Mouse (Mus musculus) T-cell, adult 66 days (primary cell): ENCODE measurements around the gene Mzf1. TPM values are rescaled to one million over a fixed set of nuclear protein-coding genes. Genes with fewer than 3 reads are reported as not detected.

Source experiments
- total RNA-seq, 2 experiments: library from RNA; stranded (reverse); gene quantifications; 3 replicates in 1 of 2; 4 replicates in 1 of 2; pipeline ENCODE4 v1.2.4; 2023

The Mzf1 gene
- under 1 TPM; 0.36 to 0.52 TPM for total RNA-seq

DNA sequence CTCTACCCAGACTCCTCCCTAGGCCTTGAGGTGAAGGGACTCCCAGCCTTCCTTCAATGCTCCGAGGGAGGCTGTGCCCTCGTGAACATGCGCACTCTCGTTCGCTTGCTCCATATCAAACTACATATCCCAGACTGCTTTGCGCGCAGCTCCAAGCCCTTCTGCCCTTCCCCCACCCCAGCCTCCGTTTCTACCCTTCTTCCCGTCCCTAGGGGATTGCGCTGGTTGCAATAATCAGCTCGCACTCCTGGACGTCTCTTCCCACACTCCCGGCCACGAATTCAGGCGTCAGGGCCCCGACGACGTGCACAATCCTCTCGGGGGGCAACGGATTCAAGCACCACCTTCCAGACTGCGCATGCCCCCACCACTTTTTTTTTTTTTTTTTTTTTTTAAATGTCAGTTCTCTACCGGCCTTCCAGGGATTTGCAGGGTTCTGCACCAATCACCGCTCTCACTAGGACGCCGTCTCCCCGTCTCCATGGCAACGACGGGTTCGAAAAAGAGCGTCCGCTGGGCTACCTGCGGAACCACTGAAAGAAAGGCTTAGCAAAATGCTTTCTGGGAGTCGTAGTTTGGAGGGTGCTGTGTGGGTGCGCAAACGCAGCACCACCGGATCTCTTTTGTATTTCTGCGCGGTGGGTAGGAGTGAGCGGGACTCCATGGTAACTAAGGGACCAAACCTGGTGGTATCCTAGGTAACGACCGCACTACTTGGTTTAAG lies at the start of gene Mzf1:
Mzf1 (minus strand) TSS at position 478 of the 724 bp plus-strand sequence.

DNA sequence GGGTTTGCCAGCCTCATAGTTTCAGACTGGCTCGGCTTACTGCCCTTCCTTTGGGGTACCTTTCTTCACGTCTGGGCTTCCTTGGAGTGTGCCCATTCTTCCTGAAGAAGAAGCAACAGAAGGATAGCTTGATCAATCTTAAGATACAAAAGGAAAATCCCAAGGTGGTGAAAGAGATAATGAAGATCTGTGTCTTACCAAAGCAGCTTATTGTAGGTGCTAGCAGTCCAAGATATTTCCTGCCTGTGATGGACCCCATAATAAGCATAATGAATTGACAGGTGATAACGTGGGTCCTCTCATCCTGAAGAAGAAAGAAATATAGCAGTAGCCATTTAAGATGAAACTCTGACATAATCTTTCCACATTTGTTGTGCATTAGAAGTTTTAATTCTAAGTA lies 40.5 kb upstream of the Mzf1 start, which contains the start of gene Vmn1r85:
Vmn1r85 (minus strand) TSS at position 101 of the 400 bp plus-strand sequence.

DNA sequence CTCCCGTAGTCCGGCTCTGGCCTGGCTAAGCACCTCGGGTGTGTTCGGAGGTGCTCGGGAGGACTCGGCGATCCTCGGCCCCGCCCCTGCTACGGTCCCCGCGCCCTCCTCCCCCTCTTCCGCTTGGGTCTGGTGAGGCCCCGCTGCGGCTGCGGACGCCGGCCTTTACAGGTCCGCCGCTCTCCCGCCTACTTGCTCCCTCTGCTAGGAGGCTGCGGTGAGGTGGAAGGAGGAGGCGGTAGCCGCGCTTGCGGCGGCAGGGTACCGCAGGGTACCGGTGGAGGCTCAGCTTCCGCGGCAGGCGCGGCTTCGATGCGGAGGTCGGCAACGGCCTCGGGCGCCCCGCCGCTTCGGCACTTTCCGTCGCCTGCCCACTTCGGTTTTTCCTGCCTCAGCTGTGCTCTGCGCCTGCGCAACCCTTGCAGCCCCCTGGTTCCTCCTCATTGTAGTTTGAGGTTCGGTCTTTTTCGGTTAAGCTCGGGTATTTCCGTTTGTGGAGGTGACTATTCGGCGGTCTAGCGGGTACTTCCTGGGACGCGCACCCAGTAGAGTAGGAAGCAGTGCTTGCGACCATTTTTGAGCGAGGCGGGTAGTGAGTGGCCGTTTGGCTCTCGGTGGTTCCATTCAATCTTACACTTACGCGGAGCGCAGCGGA lies 16.5 kb downstream of the Mzf1 start, which contains the start of gene Ube2m:
Ube2m (minus strand) TSS at position 375 of the 655 bp plus-strand sequence.

DNA sequence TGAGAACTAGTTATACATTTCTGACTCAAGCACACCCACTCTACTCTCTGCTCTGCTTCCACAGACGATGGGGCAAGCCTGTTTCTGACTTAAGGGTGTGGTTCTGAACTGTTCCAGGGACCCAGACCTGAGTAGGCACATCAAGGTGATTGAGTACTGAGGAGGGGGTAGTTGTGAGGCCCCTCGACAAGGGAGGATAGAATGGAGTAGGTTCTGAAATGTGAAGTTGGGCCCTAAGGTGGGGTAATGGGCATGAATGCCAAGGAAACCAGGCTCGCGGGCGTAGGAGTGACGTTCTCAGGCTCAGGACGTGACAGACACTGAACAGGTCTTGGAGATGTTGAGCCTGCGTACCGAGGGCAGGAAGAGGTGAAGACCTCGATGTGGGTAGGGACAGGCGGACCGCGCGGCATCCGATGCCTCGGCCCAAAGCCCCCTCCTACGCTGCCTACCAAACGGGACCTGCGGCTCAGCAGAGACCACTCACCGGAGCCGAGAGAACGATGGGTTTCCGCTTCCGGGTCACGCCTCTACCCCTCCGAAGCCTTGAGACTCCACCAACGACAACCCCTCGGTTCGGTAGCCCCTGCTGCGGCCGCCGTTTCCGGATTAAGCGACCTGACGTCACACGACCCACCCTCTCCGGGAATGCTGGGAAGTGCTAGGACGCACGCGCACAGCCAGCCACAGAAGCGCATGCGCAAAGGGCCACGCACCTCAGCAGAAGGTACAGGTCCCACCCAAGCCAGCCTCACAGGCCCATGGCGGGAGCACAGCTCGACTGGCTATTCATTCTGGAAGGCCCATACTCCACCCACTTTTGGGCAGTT lies 20.2 kb downstream of the Mzf1 start, which contains the start of gene Chmp2a:
Chmp2a (minus strand) TSS at position 660 of the 830 bp plus-strand sequence.

DNA sequence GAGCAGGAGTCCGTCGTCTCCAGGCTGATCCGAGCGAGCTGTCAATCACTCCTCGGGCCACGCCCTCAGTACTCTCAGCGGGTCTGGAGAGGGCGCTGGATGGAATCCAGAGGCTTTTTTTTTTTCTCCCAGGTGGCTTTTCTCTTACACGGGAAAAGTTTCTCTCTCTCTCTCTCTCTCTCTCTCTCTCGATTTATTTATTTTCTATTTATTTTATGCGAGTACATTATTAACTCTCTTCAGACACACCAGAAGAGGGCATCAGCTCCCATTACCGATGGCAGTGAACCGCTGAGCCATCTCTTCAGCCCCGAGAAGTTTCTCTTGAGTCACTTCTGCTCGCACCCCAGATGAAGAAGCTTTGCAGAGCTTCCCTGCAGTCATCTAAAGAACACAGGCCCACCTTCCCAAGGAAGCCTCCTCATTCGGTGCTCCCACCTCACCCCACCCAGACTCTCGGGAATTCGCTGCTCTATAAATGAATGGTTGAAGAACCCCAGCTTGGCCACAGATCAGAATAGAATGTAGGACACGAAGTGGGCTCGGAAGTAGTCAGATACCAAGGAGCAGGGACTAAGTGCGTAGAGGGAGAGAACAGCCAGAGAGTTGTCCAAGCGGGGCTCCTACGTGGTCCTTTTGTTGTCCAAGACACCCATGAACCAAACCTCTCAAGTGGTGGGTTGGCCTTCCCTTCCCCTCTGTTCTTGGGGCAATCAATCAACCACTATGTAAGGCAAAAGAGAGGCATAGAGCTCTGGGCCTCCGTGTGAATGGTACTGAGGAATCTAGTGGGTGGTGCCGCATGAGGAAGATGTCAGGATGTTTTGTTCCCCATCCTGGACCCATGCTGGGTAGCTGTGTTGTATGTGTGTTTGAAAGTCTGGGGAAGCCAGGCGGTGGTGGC lies 44.3 kb downstream of the Mzf1 start, which contains the start of gene Zbtb45:
Zbtb45 (minus strand) TSS at position 30 of the 904 bp plus-strand sequence.

DNA sequence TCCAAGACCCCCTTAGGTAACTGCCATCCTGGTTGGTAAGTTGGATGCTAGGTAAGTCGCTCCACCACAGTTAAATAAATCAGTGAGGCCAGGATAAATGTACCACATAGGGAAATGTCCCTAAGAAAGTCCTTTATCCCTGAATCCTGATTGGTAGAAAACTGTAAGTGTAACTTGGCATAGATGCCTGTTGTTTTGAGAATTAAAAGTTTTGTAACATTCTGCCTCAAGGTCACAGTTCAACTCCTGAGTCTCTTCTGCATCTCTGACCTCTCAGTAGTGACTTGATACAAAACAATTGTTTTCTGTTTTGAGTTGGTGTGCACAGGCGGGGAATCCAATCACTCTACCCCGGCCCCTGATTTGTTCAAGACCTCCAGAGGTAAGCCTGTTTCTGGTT lies 55.7 kb downstream of the Mzf1 start, which contains the start of gene Trim28:
Trim28 (plus strand) TSS at position 264 of the 400 bp plus-strand sequence.

DNA sequence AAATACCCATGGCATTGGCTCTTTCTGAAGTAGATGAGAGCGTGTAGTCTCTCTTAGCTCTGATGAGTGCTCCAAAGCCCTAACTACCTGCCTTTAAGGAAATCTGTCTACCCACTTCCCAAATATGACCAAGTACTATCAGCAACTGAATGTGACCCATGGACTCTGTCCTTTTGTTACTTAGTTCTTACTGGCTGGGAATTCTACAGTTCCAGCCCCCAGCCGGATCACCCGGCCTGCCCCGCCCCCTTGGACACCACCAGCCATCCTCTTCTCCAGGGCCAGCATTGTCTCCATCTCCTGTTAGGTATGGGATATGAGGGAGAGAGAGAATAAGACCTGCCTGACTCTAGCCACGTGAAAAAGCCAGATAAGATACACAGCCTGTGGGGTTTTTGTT lies 56.5 kb downstream of the Mzf1 start, which contains the start of gene Slc27a5:
Slc27a5 (minus strand) TSS at position 140 of the 400 bp plus-strand sequence.

Other genes starting within 250 kb of the Mzf1 start
- gene Zfp329, start 235.9 kb downstream of the Mzf1 start, total RNA-seq, result 10 to 100 TPM; 13.3 to 18.0 TPM
- 100 to 1,000 TPM in 1 of 2 experiments, 10 to 100 TPM in 1; 96.7 to 111 TPM for gene Zfp110, start 220.0 kb downstream of the Mzf1 start, total RNA-seq
- 1 to 10 TPM; 1.7 TPM for gene Zfp128, start 173.6 kb downstream of the Mzf1 start, total RNA-seq
- gene Zscan22, start 156.9 kb downstream of the Mzf1 start, total RNA-seq, result 10 to 100 TPM; 11.9 to 13.9 TPM
- 1,000 to 10,000 TPM; 2,987 to 3,057 TPM for gene Rps5, start 132.5 kb downstream of the Mzf1 start, total RNA-seq
- gene Rnf225, start 127.3 kb downstream of the Mzf1 start, total RNA-seq, result 1 to 10 TPM; 1.3 to 2.1 TPM
- gene Zfp324, start 88.9 kb downstream of the Mzf1 start, total RNA-seq, result 1 to 10 TPM; 3.8 to 4.0 TPM
- 1 to 10 TPM; 8.4 to 10.0 TPM for gene Zfp446, start 76.9 kb downstream of the Mzf1 start, total RNA-seq
- 1 to 10 TPM in 1 of 2 experiments, not detected in 1; 1.9 TPM for gene Slc27a5, start 56.6 kb downstream of the Mzf1 start, total RNA-seq
- gene Trim28, start 55.6 kb downstream of the Mzf1 start, total RNA-seq, result 100 to 1,000 TPM; 399 to 401 TPM
- gene Zbtb45, start 44.7 kb downstream of the Mzf1 start, total RNA-seq, result 10 to 100 TPM; 22.0 to 22.4 TPM
- gene Chmp2a, start 20.0 kb downstream of the Mzf1 start, total RNA-seq, result 100 to 1,000 TPM; 118 to 133 TPM
- 100 to 1,000 TPM in 1 of 2 experiments, 10 to 100 TPM in 1; 84.0 to 106 TPM for gene Ube2m, start 16.5 kb downstream of the Mzf1 start, total RNA-seq
- not detected for gene Vmn1r85, start 40.4 kb upstream of the Mzf1 start, total RNA-seq
- not detected for gene Vmn1r86, start 65.2 kb upstream of the Mzf1 start, total RNA-seq
- not detected for gene Vmn1r87, start 85.4 kb upstream of the Mzf1 start, total RNA-seq
- gene Vmn1r88, start 104.8 kb upstream of the Mzf1 start, total RNA-seq, result under 1 TPM; 0.26 to 0.30 TPM
- gene Vmn1r89, start 158.3 kb upstream of the Mzf1 start, total RNA-seq, result not detected
- gene Lig1, start 222.5 kb upstream of the Mzf1 start, total RNA-seq, result 10 to 100 TPM; 18.0 to 23.3 TPM
- gene Zswim9, start 224.0 kb upstream of the Mzf1 start, total RNA-seq, result 1 to 10 TPM; 6.4 to 8.2 TPM